Mouse (Mus musculus) hindbrain, embryonic 10.5 days (tissue): ENCODE measurements around the gene Edem1. TPM values are rescaled to one million over a fixed set of nuclear protein-coding genes. Genes with fewer than 3 reads are reported as not detected.

Experiments used
- DNase-seq: peaks from one replicate; pipeline ENCODE4 v3.0.0-alpha.2; 2017; ENCODE audit warnings: low spot score
- H3K27ac ChIP-seq: fragments of 300-500 bp; sonication (generic); 2 replicates; pipeline ENCODE4 v1.5.1; 2016; ENCODE audit warnings: mild to moderate bottlenecking, moderate library complexity
- H3K27me3 ChIP-seq: fragments of 300-500 bp; sonication (generic); 2 replicates; pipeline ENCODE4 v1.6.1; 2016; ENCODE audit warnings: mild to moderate bottlenecking; ENCODE audit not compliant: poor library complexity, insufficient read depth, severe bottlenecking
- H3K36me3 ChIP-seq: fragments of 300-500 bp; sonication (generic); 2 replicates; pipeline ENCODE4 v1.6.1; 2016; ENCODE audit warnings: mild to moderate bottlenecking, moderate library complexity
- H3K4me1 ChIP-seq: fragments of 300-500 bp; sonication (generic); replicated peaks from 2 replicates; pipeline ENCODE4 v1.6.1; 2016; ENCODE audit warnings: mild to moderate bottlenecking
- H3K4me3 ChIP-seq: fragments of 300-500 bp; sonication (generic); 2 replicates; pipeline ENCODE4 v1.5.1; 2016; ENCODE audit warnings: mild to moderate bottlenecking, moderate library complexity
- H3K9me3 ChIP-seq: fragments of 300-500 bp; sonication (generic); 2 replicates; pipeline ENCODE4 v1.6.1; 2016; ENCODE audit warnings: mild to moderate bottlenecking, moderate library complexity
- WGBS: fragments of 180-500 bp; shearing (Covaris S2); methylation state at CpG from one replicate; pipeline ENCODE4 v1.1.7; 2016; 5-methylcytosine and 5-hydroxymethylcytosine counted together
- polyA plus RNA-seq: library from polyadenylated mRNA; unstranded; fragments of >200 nt; fragmentation: Nextera tagmentation; extraction: Ambion mirVana; gene quantifications from 2 replicates; pipeline ENCODE4 v1.2.1, GENCODE M21; 2016

The Edem1 gene
- polyA plus RNA-seq, 1 experiment from 2014 or later: 16.8 TPM

DNA sequence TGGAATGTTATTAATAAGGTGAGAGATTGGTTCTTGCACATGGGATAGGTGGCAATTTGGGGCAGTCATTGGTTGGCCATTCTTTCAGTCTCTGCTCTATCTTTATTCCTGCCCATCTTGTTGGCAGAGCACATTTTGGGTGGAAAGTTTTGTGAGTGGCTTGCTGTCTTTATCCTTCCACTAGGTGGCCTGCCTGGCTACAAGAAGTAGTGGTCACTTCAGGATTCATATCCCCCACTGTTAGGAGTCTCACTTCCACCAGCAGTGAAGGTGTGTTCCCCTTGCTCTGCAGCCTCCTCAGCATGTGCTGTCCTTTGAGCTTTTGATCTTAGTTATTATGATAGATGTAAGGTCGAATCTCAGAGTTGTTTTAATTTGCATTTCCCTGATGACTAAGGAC is 19.7 kb upstream of the Edem1 start:
- Histone ChIP-seq H3K27ac (no peak overlapping the region), H3K4me1 (no peaks in the 10 kb centered on the region), H3K4me3 (no peak overlapping the region), H3K27me3 (no peaks in the 10 kb centered on the region), H3K9me3 (no peaks in the 10 kb centered on the region), H3K36me3 (no peaks in the 10 kb centered on the region)
- DNase-seq: no peak
- 78% methylated on average over 1 of the region's 1 CpGs for WGBS

DNA sequence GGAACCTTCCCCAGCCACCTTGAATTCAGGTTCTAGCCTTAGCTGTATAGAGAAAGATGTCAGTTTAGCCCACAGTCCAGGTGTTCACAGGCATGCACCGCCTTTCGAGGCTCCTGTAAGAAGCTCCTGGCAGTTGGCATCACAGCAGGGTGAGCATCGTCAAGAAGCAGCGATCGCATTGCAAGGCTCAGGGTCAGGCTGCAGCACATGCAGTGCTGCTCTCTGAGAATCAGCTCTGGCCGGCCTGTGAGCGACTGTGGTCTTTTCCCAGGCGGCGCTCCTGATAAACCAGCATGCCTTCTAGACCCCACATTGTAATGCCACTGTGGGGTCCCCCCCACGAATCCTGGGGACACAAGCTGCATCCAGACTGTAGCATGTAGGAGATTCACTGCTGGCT is 18.2 kb upstream of the Edem1 start:
- Histone ChIP-seq H3K27ac (0 out of 2 replicates have a peak overlapping the region, but pooled peaks have one; percentile 30), H3K4me1 (no peaks in the 10 kb centered on the region), H3K27me3 (no peaks in the 10 kb centered on the region), H3K36me3 (peaks cover 6% of the 10 kb centered on the region), H3K9me3 (no peaks in the 10 kb centered on the region), H3K4me3 (no peak overlapping the region)
- 71% methylated on average over 10 of the region's 10 CpGs for WGBS
- DNase-seq: no peak

DNA sequence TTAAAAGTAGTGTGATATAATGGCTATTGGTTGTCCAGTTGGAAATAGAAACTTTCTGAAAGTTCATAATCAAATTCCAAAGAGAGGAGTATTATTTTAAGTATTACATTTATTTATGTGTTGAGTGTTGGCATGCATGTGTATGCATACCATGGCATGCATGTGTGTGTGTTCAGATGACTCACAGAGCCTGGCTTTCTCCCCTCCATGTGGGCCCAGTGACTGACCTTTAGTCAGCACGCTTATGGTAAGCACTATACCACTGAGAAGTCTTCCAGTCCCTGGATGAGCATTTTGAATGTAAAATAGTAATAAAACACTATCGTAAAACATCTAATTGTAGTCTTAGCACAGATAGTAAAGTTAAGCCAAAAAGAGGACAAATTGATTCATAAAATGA is 16.3 kb upstream of the Edem1 start:
- WGBS: 93% methylated on average over 2 of the region's 2 CpGs
- Histone ChIP-seq H3K9me3 (no peaks in the 10 kb centered on the region), H3K4me1 (no peaks in the 10 kb centered on the region), H3K27me3 (no peaks in the 10 kb centered on the region), H3K36me3 (peaks cover 9% of the 10 kb centered on the region), H3K27ac (no peak overlapping the region), H3K4me3 (no peak overlapping the region)
- no peak for DNase-seq

DNA sequence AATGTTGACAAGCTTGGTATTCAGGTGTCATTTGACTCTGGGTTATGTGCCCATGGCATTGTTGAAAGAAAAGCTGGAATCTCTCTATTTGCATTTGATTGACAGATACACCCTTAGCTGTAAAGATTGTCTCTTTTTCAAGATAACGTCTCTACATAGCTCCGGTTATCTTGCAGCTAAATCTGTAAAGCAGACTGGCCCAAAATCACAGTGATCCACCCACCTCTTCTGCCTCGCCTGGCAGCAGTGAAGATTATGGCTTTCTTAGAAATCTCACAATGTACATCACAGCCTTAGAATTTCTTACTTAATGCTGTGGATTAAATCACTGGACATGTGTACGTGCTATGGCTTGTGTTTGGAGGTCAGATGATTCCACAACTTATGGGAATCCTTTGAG is 10.9 kb upstream of the Edem1 start:
- H3K9me3 ChIP-seq: no peaks in the 10 kb centered on the region
- no peaks in the 10 kb centered on the region for H3K4me1 ChIP-seq
- no peak for DNase-seq
- no peak overlapping the region for H3K27ac ChIP-seq
- peaks cover 58% of the 10 kb centered on the region for H3K36me3 ChIP-seq
- H3K27me3 ChIP-seq: no peaks in the 10 kb centered on the region
- WGBS: 86% methylated on average over 4 of the region's 4 CpGs
- H3K4me3 ChIP-seq: no peak overlapping the region

DNA sequence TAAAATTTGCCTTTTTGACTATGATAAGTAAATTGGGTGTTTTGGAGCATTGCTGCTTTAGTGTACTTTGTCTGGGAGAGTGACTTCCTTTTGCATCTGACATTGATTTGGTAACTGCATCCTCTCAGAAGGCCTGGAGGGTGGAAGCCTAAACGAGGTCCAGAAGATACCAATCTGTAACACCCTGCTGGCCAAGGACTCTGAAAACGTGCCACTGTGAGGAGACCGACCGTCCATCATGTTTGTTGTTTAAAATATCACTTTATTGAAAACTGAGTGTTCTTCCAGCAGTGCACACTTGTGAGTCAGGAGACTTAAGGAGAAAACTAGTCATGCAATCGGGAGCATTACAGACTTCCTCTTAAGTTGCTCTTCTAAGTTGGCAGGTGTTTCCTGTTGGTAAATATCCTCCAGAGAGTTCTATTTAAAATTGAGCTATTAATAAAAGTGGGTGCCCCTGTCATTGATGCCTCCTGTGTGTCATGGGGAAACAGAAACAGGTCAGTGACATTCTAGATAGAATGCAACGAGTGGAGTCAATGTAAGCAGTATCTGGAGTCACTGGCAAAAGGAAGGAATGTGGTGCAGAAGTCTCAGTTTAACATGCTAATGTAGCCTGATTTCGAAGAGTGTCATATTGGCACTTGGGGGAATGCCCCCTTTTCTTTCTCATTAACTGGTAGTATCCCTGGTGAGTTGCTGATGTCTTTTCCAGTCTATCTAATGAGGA is 3.5 kb upstream of the Edem1 start:
- peaks cover 15% of the 10 kb centered on the region for H3K4me1 ChIP-seq
- 80% methylated on average over 7 of the region's 7 CpGs for WGBS
- H3K27me3 ChIP-seq: no peaks in the 10 kb centered on the region
- H3K36me3 ChIP-seq: peaks cover 41% of the 10 kb centered on the region
- H3K27ac ChIP-seq: no peak overlapping the region
- no peak for DNase-seq
- no peak overlapping the region for H3K4me3 ChIP-seq
- no peaks in the 10 kb centered on the region for H3K9me3 ChIP-seq

DNA sequence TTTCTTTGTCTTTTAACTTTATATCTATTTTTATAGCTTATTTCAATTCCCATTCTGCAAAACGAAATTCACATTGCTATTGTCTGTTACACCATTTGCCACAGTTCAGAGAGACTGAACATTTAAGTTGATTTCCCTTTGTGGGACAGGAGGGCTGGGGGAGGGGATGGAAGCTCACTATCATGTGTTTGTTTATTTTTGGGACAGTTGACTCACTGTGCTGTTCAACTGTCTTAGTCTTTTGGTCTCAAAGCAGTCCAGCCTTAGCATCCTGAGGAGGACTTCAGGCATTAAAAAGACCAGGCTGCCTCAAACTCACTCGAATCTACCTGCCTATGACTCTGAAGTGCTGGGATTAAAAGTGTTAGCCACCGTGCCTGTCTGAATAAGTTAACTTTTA is 2.4 kb upstream of the Edem1 start:
- H3K36me3 ChIP-seq: peaks cover 31% of the 10 kb centered on the region
- no peaks in the 10 kb centered on the region for H3K9me3 ChIP-seq
- peaks cover 19% of the 10 kb centered on the region for H3K4me1 ChIP-seq
- 81% methylated on average over 3 of the region's 3 CpGs for WGBS
- no peaks in the 10 kb centered on the region for H3K27me3 ChIP-seq
- no peak overlapping the region for H3K4me3 ChIP-seq
- no peak for DNase-seq
- H3K27ac ChIP-seq: no peak overlapping the region

DNA sequence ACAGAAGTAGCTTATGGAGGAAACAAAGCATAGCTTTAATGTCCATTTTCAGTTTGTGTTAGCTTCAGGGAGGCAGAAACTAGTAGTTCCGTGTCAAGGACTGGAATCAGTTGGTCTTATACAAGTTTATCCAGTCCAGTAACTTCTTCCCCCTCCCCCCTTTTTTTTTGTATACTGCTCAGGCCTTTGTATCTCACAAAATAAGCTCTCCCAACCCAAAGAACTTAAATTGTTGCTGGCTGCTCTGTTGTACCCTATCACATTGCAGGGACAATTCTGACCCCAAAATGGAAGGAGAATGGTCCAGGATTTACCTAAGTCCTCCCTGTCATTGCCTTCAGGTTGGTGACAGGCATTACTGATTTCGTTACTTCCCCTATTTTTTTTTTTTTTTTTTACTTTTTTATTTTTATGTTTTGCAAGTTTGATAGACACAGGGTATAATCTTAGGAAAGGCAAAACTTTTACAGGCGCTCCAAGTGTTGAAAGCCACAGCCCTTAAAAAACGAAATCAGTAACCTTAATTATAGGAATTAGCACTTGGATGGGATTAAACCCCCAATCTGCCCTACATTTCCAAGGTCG is 1.0 kb upstream of the Edem1 start:
- Histone ChIP-seq H3K36me3 (peaks cover 28% of the 10 kb centered on the region), H3K4me3 (peak overlapping the region; percentile 92), H3K27ac (peak overlapping the region; percentile 95), H3K9me3 (no peaks in the 10 kb centered on the region), H3K4me1 (peaks cover 19% of the 10 kb centered on the region), H3K27me3 (no peaks in the 10 kb centered on the region)
- 23% methylated on average over 5 of the region's 5 CpGs for WGBS
- DNase-seq: no peak

DNA sequence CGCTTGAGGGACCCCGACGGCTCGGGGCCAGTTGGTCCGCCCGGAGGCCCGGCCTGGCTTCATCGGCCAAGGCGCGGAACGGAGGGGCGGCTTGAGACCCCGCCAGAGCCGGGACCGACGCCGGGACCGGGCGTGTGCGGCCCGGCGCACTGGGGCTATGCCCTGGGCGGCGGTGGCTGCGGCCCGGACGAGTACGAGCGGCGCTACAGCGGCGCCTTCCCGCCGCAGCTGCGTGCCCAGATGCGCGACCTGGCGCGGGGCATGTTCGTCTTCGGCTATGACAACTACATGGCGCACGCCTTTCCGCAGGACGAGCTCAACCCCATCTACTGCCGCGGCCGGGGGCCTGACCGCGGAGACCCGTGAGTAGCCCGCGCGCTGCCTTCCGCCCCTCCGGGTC is 431 bp downstream of the Edem1 start:
- no peaks in the 10 kb centered on the region for H3K27me3 ChIP-seq
- H3K36me3 ChIP-seq: peaks cover 13% of the 10 kb centered on the region
- DNase-seq: no peak
- peak overlapping the region; percentile 95 for H3K27ac ChIP-seq
- no peaks in the 10 kb centered on the region for H3K9me3 ChIP-seq
- H3K4me3 ChIP-seq: peak overlapping the region; percentile 92
- H3K4me1 ChIP-seq: peaks cover 22% of the 10 kb centered on the region
- under 1% methylated on average over 56 of the region's 56 CpGs for WGBS

DNA sequence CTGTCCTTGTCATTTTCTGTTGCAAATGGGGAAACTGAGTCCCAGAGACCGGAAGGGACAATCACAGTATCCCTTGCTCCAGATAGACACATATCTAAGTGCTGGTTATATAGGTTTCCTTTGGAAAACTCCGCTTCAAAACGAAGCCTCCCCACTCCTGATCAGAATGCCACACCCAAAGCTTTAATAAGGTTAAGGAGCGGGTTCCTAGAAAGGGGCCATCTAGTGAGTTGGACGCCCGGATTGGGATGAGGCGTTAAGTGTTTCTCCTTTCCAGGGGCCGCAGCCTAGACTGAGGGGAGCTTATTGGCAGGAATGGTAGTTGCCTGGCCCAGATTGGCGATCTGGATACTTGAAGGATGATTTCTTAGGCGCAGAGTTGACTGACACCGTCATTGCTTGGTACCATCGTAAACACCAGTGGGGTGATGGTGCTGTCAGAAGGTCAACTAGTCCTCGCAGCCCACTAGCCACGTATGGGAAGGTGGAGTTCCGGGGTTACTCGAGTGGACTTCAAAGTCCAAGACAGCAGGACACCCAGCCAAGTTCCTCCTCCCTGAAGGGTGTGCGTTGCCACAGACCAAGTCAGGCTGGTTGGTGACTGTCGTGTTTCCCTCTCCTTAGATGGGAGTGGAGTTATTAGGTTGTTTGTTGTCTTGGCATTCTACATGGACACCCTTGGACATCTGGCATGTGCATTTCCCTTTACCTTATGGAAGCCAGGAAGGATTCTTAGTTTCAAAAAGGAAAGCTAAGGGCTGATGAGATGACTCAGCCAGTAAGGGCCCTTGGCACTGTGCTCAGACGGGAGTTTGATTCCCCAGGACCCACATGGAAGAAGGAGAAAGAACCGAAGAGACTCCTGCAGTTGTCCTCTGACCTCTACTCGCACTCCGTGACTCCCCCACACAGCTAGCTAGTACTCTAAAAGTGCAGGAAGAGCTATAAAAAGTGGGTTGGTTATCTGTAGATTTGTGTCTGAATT is 1.2 kb downstream of the Edem1 start:
- no peaks in the 10 kb centered on the region for H3K27me3 ChIP-seq
- H3K9me3 ChIP-seq: no peaks in the 10 kb centered on the region
- peak overlapping the region; percentile 92 for H3K4me3 ChIP-seq
- peaks cover 9% of the 10 kb centered on the region for H3K36me3 ChIP-seq
- WGBS: 25% methylated on average over 22 of the region's 22 CpGs
- peaks cover 22% of the 10 kb centered on the region for H3K4me1 ChIP-seq
- H3K27ac ChIP-seq: peak overlapping the region; percentile 95
- peak; percentile 20 for DNase-seq

DNA sequence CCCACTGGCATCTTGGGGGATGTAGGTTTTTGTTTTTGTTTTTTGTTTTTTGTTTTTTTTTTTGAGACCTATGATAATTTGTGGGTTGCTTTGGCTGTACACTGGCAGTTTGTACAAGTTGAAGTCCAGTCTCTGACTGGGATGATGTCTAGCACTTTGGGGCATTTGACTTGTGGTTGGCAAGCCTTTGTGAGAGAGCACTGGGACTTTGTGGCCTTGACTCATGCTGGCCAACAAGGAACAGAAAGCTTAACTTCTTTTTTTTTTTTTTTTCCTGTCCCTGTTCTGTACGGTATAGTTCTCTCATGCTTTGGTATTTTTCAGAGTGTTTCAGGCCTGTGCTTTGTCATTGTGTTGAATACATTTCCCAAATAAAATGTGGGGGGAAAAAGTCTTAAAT is 3.7 kb downstream of the Edem1 start:
- H3K27ac ChIP-seq: no peak overlapping the region
- H3K4me1 ChIP-seq: peaks cover 20% of the 10 kb centered on the region
- no peaks in the 10 kb centered on the region for H3K27me3 ChIP-seq
- WGBS: 93% methylated on average over 1 of the region's 1 CpGs
- DNase-seq: no peak
- H3K9me3 ChIP-seq: no peaks in the 10 kb centered on the region
- H3K4me3 ChIP-seq: no peak overlapping the region
- peaks cover 17% of the 10 kb centered on the region for H3K36me3 ChIP-seq

DNA sequence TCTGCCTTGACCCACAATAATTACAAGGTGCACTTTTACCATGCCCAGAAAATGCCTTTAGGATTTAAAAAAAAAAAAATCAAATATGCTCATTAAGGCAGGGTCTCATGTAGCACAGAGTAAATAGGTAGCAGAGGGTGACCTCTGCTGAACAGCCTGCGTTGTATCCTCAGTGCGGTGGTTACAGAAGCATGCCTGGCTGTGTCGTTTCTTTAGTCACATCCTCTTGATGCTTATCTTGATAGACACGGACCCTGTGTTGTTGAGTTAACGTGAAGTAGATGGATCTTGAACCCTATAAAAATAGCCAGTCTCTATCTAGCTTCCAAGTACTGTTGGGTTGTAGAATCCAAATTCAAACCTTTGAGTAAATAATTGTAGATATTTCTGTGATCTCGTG is 4.5 kb downstream of the Edem1 start:
- DNase-seq: no peak
- peaks cover 25% of the 10 kb centered on the region for H3K36me3 ChIP-seq
- H3K9me3 ChIP-seq: no peaks in the 10 kb centered on the region
- H3K4me1 ChIP-seq: peaks cover 17% of the 10 kb centered on the region
- no peak overlapping the region for H3K4me3 ChIP-seq
- 92% methylated on average over 6 of the region's 6 CpGs for WGBS
- no peaks in the 10 kb centered on the region for H3K27me3 ChIP-seq
- no peak overlapping the region for H3K27ac ChIP-seq

DNA sequence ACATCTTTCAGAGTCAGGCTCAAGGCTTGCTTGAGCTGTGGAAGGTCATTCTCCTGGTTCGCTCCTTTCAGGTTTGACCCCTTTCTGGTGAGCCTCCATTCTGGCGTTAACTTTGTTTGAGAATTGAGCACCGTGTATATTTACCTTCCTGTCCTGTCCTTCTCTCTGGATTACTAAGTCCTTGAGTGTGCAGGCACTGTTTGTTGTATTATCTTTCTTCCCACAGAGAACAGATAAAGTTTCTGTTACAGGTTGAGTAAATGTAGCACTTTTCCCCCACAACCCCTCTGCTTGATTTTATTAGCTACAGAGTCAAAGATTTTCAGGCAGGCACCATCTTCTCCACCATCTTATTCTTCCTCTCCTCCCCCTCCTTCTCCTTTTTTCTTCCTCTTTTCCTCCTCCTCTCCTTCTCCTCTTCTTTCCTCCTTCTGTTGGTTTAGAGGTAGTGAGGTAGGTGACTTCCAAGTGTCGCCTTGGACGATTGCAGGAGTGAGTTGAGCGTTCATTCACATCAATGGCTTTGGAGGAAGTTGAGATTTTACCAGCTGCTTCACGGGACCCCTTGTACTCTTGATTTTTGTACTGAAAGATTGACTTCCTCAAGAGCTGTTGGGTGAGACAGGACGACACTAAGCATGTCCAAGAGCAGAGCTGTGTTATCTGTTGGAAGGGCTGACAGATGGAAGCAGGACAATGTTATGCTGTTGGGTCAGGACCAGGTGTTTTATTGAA is 5.7 kb downstream of the Edem1 start:
- peaks cover 33% of the 10 kb centered on the region for H3K36me3 ChIP-seq
- H3K27me3 ChIP-seq: no peaks in the 10 kb centered on the region
- no peaks in the 10 kb centered on the region for H3K9me3 ChIP-seq
- H3K4me1 ChIP-seq: peaks cover 15% of the 10 kb centered on the region
- no peak overlapping the region for H3K4me3 ChIP-seq
- DNase-seq: no peak
- WGBS: 88% methylated on average over 8 of the region's 8 CpGs
- no peak overlapping the region for H3K27ac ChIP-seq
